Mouse (Mus musculus): ENCODE measurements around the gene Notum.

- TF ChIP-seq CTCF (IDR thresholded peaks at IDR 0.05; ENCODE audit: low read depth): no peak
- TF ChIP-seq EP300 (IDR thresholded peaks at IDR 0.05; ENCODE audit: low read depth): no peak
Observed at GRCm38 (mm10) chr11:120631726-120632448, 29.1 kb downstream of the Notum start.

Data from heart, postnatal 0 days (tissue).